Mouse (Mus musculus) heart, adult 2 months (tissue): ENCODE results near the gene Cebpa.

Experiments used
- CTCF ChIP-seq: fragments of 200-600 bp; IDR thresholded peaks from 2 replicates; pipeline ENCODE4 v1.8.1; 2022; ENCODE audit warnings: antibody characterized with exemption, mild to moderate bottlenecking, moderate library complexity
- EP300 ChIP-seq: fragments of 200-500 bp; IDR thresholded peaks from 2 replicates; pipeline ENCODE4 v1.6.1; 2011; ENCODE audit warnings: low read depth, low read length, control low read depth; ENCODE audit not compliant: insufficient read depth
- POLR2A ChIP-seq: fragments of 200-500 bp; IDR thresholded peaks from 2 replicates; pipeline ENCODE4 v1.6.1; 2011; ENCODE audit warnings: mild to moderate bottlenecking, low read depth, low read length, control low read depth; ENCODE audit not compliant: insufficient read depth

GRCm38 (mm10) chr7:35116524-35116923 is 2.6 kb upstream of the Cebpa start:
- TF ChIP-seq CTCF (no peak), POLR2A (no peak), EP300 (no peak)
